Mouse (Mus musculus): ENCODE measurements around the gene Clcf1. TPM values are rescaled to one million over a fixed set of nuclear protein-coding genes. Genes with fewer than 3 reads are reported as not detected.

Clcf1 gene
- total RNA-seq, 2 experiments from 2014 or later = 0.38 TPM; not detected in 1

Other genes starting within 250 kb of the Clcf1 start
- gene Aldh3b2, start 241.9 kb upstream of the Clcf1 start, total RNA-seq (2015; ENCODE audit: low replicate concordance) = 0.63 TPM in 1 of 2 replicates, not detected in the other
- gene Aldh3b2, start 241.9 kb upstream of the Clcf1 start, total RNA-seq (2017; ENCODE audit: low replicate concordance) = 1.8 and 1.9 TPM in 2 replicates
- 1.5 TPM in 1 of 2 replicates, not detected in the other for gene Acy3, start 227.7 kb upstream of the Clcf1 start, total RNA-seq (2015; ENCODE audit: low replicate concordance)
- gene Acy3, start 227.7 kb upstream of the Clcf1 start, total RNA-seq (2017; ENCODE audit: low replicate concordance) = 0.56 TPM in 1 of 2 replicates, not detected in the other
- not detected in 2 replicates for gene Tbx10, start 221.5 kb upstream of the Clcf1 start, total RNA-seq (2015; ENCODE audit: low replicate concordance)
- not detected in 2 replicates for gene Tbx10, start 221.5 kb upstream of the Clcf1 start, total RNA-seq (2017; ENCODE audit: low replicate concordance)
- gene Nudt8, start 213.7 kb upstream of the Clcf1 start, total RNA-seq (2015; ENCODE audit: low replicate concordance) = 2.7 TPM in 1 of 2 replicates, not detected in the other
- gene Nudt8, start 213.7 kb upstream of the Clcf1 start, total RNA-seq (2017; ENCODE audit: low replicate concordance) = 2.4 and 2.5 TPM in 2 replicates
- gene Gm49405, start 213.6 kb upstream of the Clcf1 start, total RNA-seq (2015; ENCODE audit: low replicate concordance) = 0.58 TPM in 1 of 2 replicates, not detected in the other
- 0.42 TPM in 1 of 2 replicates, not detected in the other for gene Gm49405, start 213.6 kb upstream of the Clcf1 start, total RNA-seq (2017; ENCODE audit: low replicate concordance)
- 0.38 TPM in 1 of 2 replicates, not detected in the other for gene Doc2g, start 210.9 kb upstream of the Clcf1 start, total RNA-seq (2015; ENCODE audit: low replicate concordance)
- gene Doc2g, start 210.9 kb upstream of the Clcf1 start, total RNA-seq (2017; ENCODE audit: low replicate concordance) = not detected in 2 replicates
- 57.8 and 76.5 TPM in 2 replicates for gene Ndufv1, start 201.4 kb upstream of the Clcf1 start, total RNA-seq (2015; ENCODE audit: low replicate concordance)
- 60.4 and 63.3 TPM in 2 replicates for gene Ndufv1, start 201.4 kb upstream of the Clcf1 start, total RNA-seq (2017; ENCODE audit: low replicate concordance)
- 79.2 and 134 TPM in 2 replicates for gene Gstp1, start 176.3 kb upstream of the Clcf1 start, total RNA-seq (2015; ENCODE audit: low replicate concordance)
- gene Gstp1, start 176.3 kb upstream of the Clcf1 start, total RNA-seq (2017; ENCODE audit: low replicate concordance) = 15.5 and 40.6 TPM in 2 replicates
- gene Gstp2, start 168.2 kb upstream of the Clcf1 start, total RNA-seq (2015; ENCODE audit: low replicate concordance) = not detected in 2 replicates
- 1.4 and 2.1 TPM in 2 replicates for gene Gstp2, start 168.2 kb upstream of the Clcf1 start, total RNA-seq (2017; ENCODE audit: low replicate concordance)
- 4.2 and 30.2 TPM in 2 replicates for gene Gstp3, start 154.7 kb upstream of the Clcf1 start, total RNA-seq (2015; ENCODE audit: low replicate concordance)
- gene Gstp3, start 154.7 kb upstream of the Clcf1 start, total RNA-seq (2017; ENCODE audit: low replicate concordance) = 8.4 and 11.1 TPM in 2 replicates
- gene Cabp2, start 132.7 kb upstream of the Clcf1 start, total RNA-seq (2015; ENCODE audit: low replicate concordance) = not detected in 2 replicates
- not detected in 2 replicates for gene Cabp2, start 132.7 kb upstream of the Clcf1 start, total RNA-seq (2017; ENCODE audit: low replicate concordance)
- gene Cdk2ap2, start 117.1 kb upstream of the Clcf1 start, total RNA-seq (2015; ENCODE audit: low replicate concordance) = 51.9 and 92.4 TPM in 2 replicates
- 11.8 and 18.7 TPM in 2 replicates for gene Cdk2ap2, start 117.1 kb upstream of the Clcf1 start, total RNA-seq (2017; ENCODE audit: low replicate concordance)
- 20.1 and 32.7 TPM in 2 replicates for gene Pitpnm1, start 114.2 kb upstream of the Clcf1 start, total RNA-seq (2015; ENCODE audit: low replicate concordance)
- gene Pitpnm1, start 114.2 kb upstream of the Clcf1 start, total RNA-seq (2017; ENCODE audit: low replicate concordance) = 17.0 and 19.7 TPM in 2 replicates
- gene Aip, start 88.4 kb upstream of the Clcf1 start, total RNA-seq (2015; ENCODE audit: low replicate concordance) = 35.7 and 52.1 TPM in 2 replicates
- 20.9 and 49.9 TPM in 2 replicates for gene Aip, start 88.4 kb upstream of the Clcf1 start, total RNA-seq (2017; ENCODE audit: low replicate concordance)
- not detected in 2 replicates for gene Gpr152, start 74.5 kb upstream of the Clcf1 start, total RNA-seq (2015; ENCODE audit: low replicate concordance)
- gene Gpr152, start 74.5 kb upstream of the Clcf1 start, total RNA-seq (2017; ENCODE audit: low replicate concordance) = not detected in 2 replicates
- not detected in 2 replicates for gene Cabp4, start 70.2 kb upstream of the Clcf1 start, total RNA-seq (2015; ENCODE audit: low replicate concordance)
- gene Cabp4, start 70.2 kb upstream of the Clcf1 start, total RNA-seq (2017; ENCODE audit: low replicate concordance) = 0.43 TPM in 1 of 2 replicates, not detected in the other
- 55.8 and 69.6 TPM in 2 replicates for gene Coro1b, start 65.6 kb upstream of the Clcf1 start, total RNA-seq (2015; ENCODE audit: low replicate concordance)
- gene Coro1b, start 65.6 kb upstream of the Clcf1 start, total RNA-seq (2017; ENCODE audit: low replicate concordance) = 19.1 and 22.6 TPM in 2 replicates
- gene Ptprcap, start 60.6 kb upstream of the Clcf1 start, total RNA-seq (2015; ENCODE audit: low replicate concordance) = 22.9 and 36.6 TPM in 2 replicates
- 7.7 and 8.3 TPM in 2 replicates for gene Ptprcap, start 60.6 kb upstream of the Clcf1 start, total RNA-seq (2017; ENCODE audit: low replicate concordance)
- gene Rps6kb2, start 50.9 kb upstream of the Clcf1 start, total RNA-seq (2015; ENCODE audit: low replicate concordance) = 7.1 and 25.3 TPM in 2 replicates
- 23.9 and 27.2 TPM in 2 replicates for gene Rps6kb2, start 50.9 kb upstream of the Clcf1 start, total RNA-seq (2017; ENCODE audit: low replicate concordance)
- 0.84 and 6.5 TPM in 2 replicates for gene Carns1, start 38.8 kb upstream of the Clcf1 start, total RNA-seq (2015; ENCODE audit: low replicate concordance)
- 0.60 and 0.70 TPM in 2 replicates for gene Carns1, start 38.8 kb upstream of the Clcf1 start, total RNA-seq (2017; ENCODE audit: low replicate concordance)
- 8.8 and 25.7 TPM in 2 replicates for gene Tbc1d10c, start 23.0 kb upstream of the Clcf1 start, total RNA-seq (2015; ENCODE audit: low replicate concordance)
- 5.8 and 11.3 TPM in 2 replicates for gene Tbc1d10c, start 23.0 kb upstream of the Clcf1 start, total RNA-seq (2017; ENCODE audit: low replicate concordance)
- gene Ppp1ca, start 22.2 kb upstream of the Clcf1 start, total RNA-seq (2015; ENCODE audit: low replicate concordance) = 100 and 139 TPM in 2 replicates
- gene Ppp1ca, start 22.2 kb upstream of the Clcf1 start, total RNA-seq (2017; ENCODE audit: low replicate concordance) = 131 and 151 TPM in 2 replicates
- 12.7 and 23.2 TPM in 2 replicates for gene Rad9a, start 12.6 kb upstream of the Clcf1 start, total RNA-seq (2015; ENCODE audit: low replicate concordance)
- gene Rad9a, start 12.6 kb upstream of the Clcf1 start, total RNA-seq (2017; ENCODE audit: low replicate concordance) = 9.1 and 15.7 TPM in 2 replicates
- not detected in 2 replicates for gene AC109138.7, start 119 bp downstream of the Clcf1 start, total RNA-seq (2015; ENCODE audit: low replicate concordance)
- not detected in 2 replicates for gene AC109138.7, start 119 bp downstream of the Clcf1 start, total RNA-seq (2017; ENCODE audit: low replicate concordance)
- gene Pold4, start 17.7 kb downstream of the Clcf1 start, total RNA-seq (2015; ENCODE audit: low replicate concordance) = 23.6 and 25.4 TPM in 2 replicates
- gene Pold4, start 17.7 kb downstream of the Clcf1 start, total RNA-seq (2017; ENCODE audit: low replicate concordance) = 8.8 and 30.3 TPM in 2 replicates
- 0.42 and 3.8 TPM in 2 replicates for gene Ssh3, start 54.9 kb downstream of the Clcf1 start, total RNA-seq (2015; ENCODE audit: low replicate concordance)
- 3.0 and 3.2 TPM in 2 replicates for gene Ssh3, start 54.9 kb downstream of the Clcf1 start, total RNA-seq (2017; ENCODE audit: low replicate concordance)
- gene Ankrd13d, start 68.9 kb downstream of the Clcf1 start, total RNA-seq (2015; ENCODE audit: low replicate concordance) = 0.63 TPM in 1 of 2 replicates, not detected in the other
- 0.84 TPM in 1 of 2 replicates, not detected in the other for gene Ankrd13d, start 68.9 kb downstream of the Clcf1 start, total RNA-seq (2017; ENCODE audit: low replicate concordance)
- gene Grk2, start 92.0 kb downstream of the Clcf1 start, total RNA-seq (2015; ENCODE audit: low replicate concordance) = 63.4 and 93.2 TPM in 2 replicates
- gene Grk2, start 92.0 kb downstream of the Clcf1 start, total RNA-seq (2017; ENCODE audit: low replicate concordance) = 40.1 and 60.1 TPM in 2 replicates
- gene Kdm2a, start 184.0 kb downstream of the Clcf1 start, total RNA-seq (2015; ENCODE audit: low replicate concordance) = 56.6 and 57.5 TPM in 2 replicates
- 71.1 and 123 TPM in 2 replicates for gene Kdm2a, start 184.0 kb downstream of the Clcf1 start, total RNA-seq (2017; ENCODE audit: low replicate concordance)
- gene Rhod, start 225.2 kb downstream of the Clcf1 start, total RNA-seq (2015; ENCODE audit: low replicate concordance) = not detected in 2 replicates
- not detected in 2 replicates for gene Rhod, start 225.2 kb downstream of the Clcf1 start, total RNA-seq (2017; ENCODE audit: low replicate concordance)